ENCODE assay signal across 19 mouse cellular contexts in genomic region chr13:102627786-102628185, GRCm38 (mm10).
"Had no signal": no experiment of that assay in that cellular context is flagged by ENCODE, and none has a peak within 500 bp of the region (broad histone marks: within the 10 kb centered on the region; RNA-seq: fewer than 3 reads in every experiment).

No protein-coding gene starts in this region.

- H3K9me3 ChIP-seq: intestine, embryonic 15.5 days; kidney, embryonic 15.5 days; limb, embryonic 13.5 days; liver, embryonic 13.5 days; neural tube, embryonic 12.5 days; stomach, embryonic 15.5 days had no signal

- H3K4me3 ChIP-seq: intestine, embryonic 15.5 days; kidney, embryonic 15.5 days; left cerebral cortex, adult 2 months; limb, embryonic 13.5 days; liver, embryonic 13.5 days; neural tube, embryonic 12.5 days; stomach, embryonic 15.5 days had no signal

- H3K27me3 ChIP-seq: intestine, embryonic 15.5 days; kidney, embryonic 15.5 days; limb, embryonic 13.5 days; liver, embryonic 13.5 days; neural tube, embryonic 12.5 days; stomach, embryonic 15.5 days had no signal

- ATAC-seq: intestine, embryonic 15.5 days; lung, postnatal 0 days had no signal

- H3K9ac ChIP-seq: intestine, embryonic 15.5 days; kidney, embryonic 15.5 days; limb, embryonic 13.5 days; liver, embryonic 13.5 days; lung, embryonic 14.5 days; neural tube, embryonic 12.5 days; stomach, embryonic 15.5 days had no signal

- H3K4me1 ChIP-seq: liver, embryonic 13.5 days; neural tube, embryonic 12.5 days had no signal

- H3K27ac ChIP-seq: intestine, embryonic 15.5 days; kidney, embryonic 15.5 days; left cerebral cortex, adult 2 months; limb, embryonic 13.5 days; liver, embryonic 13.5 days; macrophage; neural tube, embryonic 12.5 days; stomach, embryonic 15.5 days had no signal

- DNase-seq: kidney, adult 11 months; kidney, adult 8-10 months; kidney, postnatal 10 days; kidney, postnatal 36 days; layer of hippocampus, postnatal 36 days; liver; liver, embryonic 13.5 days; lung, embryonic 14.5 days; right cerebral cortex, postnatal 25 days; spleen, adult 18-20 months; thymus, postnatal 36 days had no signal

- H3K4me2 ChIP-seq: intestine, embryonic 15.5 days; kidney, embryonic 15.5 days; limb, embryonic 13.5 days; liver, embryonic 13.5 days; lung, embryonic 14.5 days; neural tube, embryonic 12.5 days; stomach, embryonic 15.5 days had no signal

- H3K36me3 ChIP-seq: intestine, embryonic 15.5 days; kidney, embryonic 15.5 days; limb, embryonic 13.5 days; liver, embryonic 13.5 days; neural tube, embryonic 12.5 days; stomach, embryonic 15.5 days had no signal
